Mouse (Mus musculus) MN1 (cell line): ENCODE measurements around the gene Notum.
"Not testable (repeated sequence)": the region's sequence is repeated elsewhere in the genome, so short reads cannot be mapped to it uniquely, and the experiment has no call there.

Source experiments
- DNase-seq: peaks from one replicate; pipeline ENCODE4 v3.0.0-alpha.2; 2016; ENCODE audit warnings: low spot score

Notum gene

DNA sequence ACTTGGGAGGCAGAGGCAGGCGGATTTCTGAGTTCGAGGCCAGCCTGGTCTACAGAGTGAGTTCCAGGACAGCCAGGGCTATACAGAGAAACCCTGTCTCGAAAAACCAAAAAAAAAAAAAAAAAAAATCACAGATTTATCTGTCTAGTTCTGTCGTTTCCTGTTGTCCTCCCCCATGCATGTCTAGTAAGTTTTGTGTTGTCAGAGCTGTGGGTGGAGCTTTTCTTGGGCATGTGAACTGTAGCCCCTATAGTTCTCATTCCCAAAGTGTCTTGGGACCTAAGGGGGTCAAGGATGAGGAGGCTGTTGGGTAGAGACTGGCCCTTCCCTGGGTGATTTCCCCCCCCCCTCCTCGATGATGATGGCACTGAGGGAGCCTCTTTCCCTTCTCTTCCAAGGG, 14.9 kb upstream of the Notum start:
- not testable (repeated sequence) for DNase-seq

DNA sequence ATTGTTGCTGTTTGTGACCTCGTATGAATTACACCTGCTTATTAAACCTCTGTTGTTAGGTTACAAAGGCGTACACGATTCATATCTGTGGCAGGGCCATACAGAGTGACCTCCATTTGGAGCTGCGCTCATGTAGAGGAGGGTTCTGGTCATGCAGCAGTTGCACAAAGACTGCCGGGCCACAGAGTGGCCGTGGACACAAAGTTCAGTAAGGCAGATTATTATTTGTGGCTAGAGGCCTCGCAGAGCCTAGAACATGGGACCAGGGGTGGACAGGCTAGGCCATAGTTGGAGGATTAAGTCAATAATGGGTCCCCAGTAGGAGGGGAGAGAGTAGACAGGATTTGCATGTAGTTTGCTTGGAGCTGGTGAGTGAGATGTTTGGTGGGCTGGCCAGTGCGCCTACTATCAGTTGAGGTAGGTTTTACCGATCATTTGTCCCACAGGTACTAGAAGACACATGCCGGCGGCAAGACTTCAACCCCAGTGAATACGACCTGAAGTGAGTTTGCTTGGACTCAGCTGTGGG, 12.7 kb upstream of the Notum start:
- no peak for DNase-seq

DNA sequence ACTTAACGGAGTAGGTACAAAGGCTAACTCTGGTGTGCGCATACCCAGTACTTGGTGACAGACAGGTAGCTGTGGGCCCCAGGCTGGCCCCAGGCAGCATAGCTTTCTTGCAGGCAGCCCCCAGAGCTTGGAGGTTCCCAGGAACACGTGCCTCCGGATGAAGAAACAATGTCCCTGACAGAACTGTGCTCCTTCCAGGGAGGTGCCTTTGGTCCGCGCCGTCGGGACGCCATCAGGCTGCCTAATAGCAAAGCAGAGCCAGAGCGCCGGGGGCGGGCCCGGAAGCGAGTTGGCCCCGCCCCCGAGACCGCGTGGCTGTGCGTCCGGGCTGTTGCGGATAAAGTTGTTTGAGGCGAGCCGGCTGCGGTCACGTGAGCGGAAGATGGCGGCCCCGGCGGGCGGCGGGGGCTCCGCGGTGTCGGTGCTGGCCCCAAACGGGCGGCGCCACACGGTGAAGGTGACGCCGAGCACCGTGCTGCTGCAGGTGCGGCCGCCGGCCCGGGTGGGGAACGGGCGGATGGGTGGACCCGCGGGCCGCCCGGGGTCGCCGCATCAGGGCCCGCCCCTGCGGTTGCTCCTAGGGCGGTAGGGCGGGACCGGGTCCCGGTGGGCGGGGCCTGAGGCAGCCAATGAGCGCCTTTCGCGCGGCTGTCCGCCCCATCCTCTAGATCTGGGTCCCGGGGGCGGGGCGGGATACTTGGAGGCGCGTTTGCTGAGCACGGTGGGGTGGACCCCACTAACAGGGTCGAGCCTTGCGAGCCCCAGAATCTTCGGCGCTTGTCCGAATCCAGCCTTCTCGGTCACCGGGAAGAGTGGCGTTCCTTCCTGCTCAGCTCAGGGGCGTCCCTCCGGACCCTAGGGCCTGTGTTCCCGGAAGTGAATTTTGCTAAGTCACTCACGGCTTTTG, 12.0 kb upstream of the Notum start, which contains the start of gene Aspscr1:
Gene Aspscr1 (plus strand): TSS at position 287 of the 907 bp plus-strand sequence.
- DNase-seq: peak; percentile 95

DNA sequence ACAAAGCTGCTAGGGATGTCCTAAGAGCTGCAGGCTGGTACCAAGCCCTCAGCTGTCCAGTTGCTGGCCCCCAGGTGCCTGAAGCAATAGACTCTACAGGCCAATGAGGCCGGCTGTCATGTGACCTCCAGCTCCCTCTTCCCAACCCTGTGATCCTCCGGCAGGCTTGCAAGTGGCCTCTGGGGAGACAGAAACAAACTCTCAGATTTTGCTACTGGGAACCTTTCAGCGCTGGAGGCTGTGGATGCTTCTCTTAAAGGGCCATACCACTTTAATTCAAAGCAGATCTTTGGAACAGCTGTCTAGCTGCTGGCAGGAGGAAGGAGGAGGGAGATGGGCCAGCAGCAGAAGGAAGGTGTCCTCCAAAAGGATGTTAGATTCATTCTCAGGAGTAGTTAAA, 5.6 kb upstream of the Notum start:
- DNase-seq: peak; percentile 59

DNA sequence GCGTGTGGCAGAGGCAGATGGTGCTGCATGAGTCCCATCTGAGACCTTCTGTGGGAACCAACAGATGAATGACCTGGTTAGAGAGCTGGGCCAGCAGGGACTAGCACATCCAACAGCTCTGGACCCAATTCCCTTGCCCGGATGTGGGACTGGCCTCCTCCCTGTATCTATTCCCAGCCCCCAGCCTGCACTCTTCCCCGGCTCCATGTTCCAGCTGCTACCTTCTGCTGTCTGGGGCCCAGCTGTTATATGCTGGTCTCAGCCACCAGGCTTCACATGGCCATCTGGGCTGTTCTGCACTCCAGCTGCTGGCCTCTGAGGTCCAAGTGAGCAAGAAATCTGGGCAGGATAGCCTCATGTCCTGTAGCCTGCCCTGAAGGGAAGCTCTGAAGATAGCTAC, 4.4 kb upstream of the Notum start:
- DNase-seq: no peak

DNA sequence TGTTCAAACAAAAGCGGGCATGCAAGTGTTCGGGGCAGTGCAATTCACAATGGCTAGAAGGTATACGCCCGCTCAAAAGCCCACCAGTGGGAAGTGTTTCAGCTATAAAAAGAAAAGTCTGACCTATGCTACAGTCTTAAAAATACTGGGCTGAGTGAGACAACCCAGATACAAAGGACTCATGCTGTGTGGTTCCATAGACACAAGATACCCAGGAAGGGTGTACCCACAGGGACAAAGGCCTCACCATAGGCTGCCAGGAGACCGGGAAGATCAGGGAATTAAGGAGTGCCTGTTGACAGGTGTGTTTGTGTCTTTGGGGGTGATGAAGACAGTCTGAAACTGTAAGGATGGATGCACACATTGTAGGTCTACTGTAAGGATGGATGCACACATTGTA, 2.7 kb upstream of the Notum start:
- DNase-seq: no peak

DNA sequence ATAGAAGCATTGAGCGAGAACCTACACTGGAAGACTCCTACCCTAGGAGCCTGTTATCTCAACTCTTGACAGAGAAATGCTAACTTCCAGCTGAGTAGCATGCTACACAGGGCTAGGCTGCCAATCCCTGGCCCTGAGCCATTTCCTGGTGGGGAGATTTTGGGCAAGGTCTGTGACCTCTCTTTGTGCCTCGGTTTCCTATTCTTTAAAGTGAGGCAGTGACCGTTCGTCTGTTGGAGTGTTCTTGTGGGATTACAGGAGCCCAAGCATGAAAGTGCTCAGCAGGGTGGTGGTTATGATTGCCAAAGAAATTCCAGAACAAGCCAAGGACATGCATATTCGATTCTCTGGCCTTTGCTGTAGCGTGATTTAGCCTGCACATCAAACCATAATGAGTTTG, 1.8 kb upstream of the Notum start:
- DNase-seq: no peak

DNA sequence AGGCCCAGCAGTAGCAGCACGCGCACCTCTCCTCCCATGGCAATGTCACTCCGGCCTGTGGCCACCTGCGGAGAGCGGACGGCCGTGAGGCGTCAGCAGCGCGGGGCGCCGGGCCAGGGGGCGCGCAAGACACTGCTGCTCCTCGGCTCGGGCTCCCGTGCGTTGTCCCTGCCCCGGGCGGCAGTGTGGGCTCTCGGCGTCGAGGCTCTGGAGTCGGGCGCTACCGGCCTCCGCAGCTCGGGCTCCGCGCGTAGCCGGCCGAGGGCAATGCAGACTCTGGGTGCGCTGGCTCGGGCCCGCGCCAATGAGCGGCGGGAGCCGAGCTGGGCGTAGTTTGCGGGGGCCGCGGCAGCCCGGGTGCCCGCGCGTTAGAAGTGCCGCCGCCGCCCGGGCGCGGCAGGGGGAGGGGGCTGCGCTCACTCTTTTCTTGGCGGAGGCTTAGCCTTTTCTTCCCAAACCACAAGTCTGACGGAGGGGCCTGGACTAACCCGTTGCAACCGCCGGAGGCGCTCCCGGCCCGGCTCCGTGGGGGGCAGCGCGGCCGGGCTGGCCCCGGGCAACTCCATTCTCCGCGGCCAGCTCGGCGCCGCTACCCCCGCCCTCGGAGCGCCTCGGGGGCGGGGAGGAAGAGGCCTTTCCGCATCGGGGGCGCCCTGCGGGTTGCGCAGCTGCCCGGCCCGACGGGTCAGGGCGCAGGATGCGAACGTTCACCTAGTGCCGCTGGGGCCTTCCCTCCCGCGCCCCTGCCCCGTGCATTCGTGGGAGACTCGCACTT, 487 bp downstream of the Notum start:
- peak; percentile 76 for DNase-seq

DNA sequence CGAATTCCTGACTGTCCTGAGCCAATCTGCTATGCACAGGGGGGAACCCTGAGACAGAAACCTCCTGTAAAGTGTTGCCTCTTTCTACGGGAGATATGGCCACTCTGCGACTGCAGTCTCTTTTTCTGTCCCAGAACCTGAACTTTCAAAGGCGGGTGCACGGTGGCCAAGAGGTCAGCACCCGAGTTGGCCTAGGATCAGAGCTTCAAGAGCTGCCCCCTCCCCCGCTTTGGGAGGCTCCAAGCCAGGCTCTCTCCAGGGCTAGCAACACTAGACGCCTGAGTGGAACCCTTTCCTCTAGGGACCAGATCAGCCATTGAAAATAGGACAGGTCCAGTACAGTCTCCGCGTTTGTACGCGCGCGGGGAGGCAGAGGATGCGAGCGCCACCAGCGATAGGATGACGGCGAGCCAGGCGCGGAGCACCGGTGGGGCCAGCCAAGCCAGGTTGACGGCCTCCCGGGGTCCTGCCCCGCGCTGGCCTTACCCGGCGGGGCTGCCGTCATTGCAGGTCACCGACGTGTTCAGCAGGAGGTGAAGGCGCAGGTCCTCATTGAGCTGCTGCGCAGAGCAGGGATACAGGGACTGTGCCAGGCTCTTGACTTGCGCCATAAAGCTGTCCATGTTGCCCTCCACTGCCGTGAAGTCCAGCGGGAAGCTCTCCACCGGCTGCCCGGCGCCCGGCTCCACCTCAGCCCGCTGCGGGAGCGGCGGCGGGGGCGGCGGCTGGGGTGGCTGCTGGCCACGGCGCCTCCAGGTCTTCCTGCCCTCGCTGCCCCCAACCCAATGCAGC, 1.3 kb downstream of the Notum start:
- no peak for DNase-seq

DNA sequence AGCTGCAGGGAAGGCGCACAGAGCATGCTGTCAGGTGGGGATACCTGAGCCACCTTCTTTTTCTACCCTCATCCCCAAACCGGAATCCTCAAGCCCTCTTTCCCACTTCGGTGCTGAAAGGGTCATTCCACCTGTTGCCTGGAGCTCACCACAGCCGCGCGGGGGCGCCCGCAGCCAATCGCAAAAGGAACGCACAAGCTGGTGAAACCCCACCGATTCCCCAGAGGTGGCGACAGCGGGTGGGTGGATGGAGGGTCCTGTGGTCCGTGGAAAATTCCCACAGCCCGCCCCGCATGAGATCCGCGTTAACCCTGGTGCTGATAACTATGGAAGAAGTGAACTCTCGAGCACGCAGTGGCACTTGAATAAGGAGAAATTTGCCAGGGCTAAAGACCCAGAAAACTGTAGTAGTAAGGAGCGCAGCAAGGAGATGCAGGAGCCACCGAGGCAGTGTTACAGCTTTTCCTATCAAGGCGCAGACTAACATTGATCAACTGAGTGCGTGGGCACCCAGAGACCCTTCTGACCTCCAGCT, 2.0 kb downstream of the Notum start:
- peak; percentile 77 for DNase-seq

DNA sequence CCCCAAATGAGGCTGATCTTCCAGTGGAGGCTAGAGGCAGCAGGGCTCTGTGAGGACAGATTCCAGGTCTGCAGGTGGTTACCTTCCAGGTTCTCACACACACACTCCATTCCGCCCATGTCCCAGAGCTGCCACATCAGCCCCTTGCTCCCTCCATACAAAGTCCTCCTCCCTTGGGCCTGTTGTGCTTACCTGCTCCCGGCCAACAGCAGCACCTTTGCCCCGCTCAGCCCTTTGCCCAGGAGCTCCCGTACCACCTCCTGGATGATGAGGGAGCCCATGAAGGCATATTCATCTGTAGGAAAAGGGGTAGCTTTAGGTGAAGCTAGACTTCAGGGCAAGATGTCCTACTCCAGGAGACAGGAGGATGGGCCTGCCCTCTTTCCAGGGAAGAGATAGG, 3.7 kb downstream of the Notum start:
- DNase-seq: no peak

DNA sequence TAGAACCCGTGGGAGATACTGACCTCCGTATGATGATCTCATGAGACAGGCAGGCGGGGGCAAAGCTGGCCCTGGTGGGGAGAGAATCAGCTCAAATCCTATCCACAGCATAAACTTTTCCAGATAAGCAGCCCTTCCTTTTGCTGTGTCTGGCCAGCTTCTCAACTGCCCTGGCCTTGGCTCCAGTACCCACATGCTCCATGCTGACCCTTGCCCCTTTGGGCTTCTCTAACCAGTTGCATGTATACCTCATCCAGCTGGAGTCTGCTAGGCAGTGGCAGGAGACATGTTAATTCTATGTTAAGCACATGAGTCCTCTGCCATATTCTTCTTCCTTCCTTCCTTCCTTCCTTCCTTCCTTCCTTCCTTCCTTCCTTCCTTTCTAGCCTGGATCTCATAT, 6.2 kb downstream of the Notum start:
- DNase-seq: no peak

DNA sequence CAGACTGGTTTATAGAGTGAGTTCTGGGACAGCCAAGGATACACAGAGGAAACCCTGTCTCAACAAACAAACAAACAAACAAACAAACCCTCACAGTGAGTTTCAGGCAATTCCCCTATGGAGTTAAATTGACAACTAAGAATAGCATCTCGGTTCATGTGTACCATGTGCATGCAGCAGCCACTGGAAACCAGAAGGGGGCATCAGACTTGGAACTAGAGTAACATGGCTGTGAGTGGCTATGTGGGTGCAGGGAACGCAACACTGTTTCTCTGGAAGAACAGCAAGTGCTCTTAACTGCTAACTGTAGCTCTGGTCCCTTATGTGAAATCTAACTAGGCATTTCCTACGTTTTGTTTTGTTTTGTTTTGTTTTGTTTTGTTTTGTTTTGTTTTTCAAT, 9.1 kb downstream of the Notum start:
- no peak for DNase-seq

DNA sequence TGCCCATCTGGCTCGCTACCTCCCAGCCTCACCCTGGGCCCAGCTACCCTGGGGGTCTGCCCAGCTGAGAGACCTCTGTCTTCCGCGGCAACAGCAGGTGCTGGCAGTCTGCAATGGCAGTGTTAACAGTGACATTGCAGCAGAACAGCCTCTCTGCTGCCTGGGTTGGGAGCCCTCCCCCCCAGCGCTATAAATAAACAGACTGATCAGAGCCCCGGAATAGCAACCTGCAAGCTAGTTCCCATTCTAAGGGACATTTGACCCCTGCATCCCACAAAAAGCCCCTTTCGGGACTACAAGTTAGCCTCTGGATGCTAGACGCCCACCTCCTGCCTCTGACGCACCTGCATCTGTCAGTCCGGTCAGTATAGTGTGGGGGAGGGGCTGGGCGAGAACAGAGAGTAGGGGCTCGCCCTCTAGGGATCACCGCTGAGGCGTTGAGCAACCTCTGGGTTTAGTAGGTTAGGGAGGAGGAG, 12.9 kb downstream of the Notum start, which contains the start of gene Myadml2:
Gene Myadml2 (minus strand): TSS at position 158 of the 476 bp plus-strand sequence.
- DNase-seq: peak; percentile 34

DNA sequence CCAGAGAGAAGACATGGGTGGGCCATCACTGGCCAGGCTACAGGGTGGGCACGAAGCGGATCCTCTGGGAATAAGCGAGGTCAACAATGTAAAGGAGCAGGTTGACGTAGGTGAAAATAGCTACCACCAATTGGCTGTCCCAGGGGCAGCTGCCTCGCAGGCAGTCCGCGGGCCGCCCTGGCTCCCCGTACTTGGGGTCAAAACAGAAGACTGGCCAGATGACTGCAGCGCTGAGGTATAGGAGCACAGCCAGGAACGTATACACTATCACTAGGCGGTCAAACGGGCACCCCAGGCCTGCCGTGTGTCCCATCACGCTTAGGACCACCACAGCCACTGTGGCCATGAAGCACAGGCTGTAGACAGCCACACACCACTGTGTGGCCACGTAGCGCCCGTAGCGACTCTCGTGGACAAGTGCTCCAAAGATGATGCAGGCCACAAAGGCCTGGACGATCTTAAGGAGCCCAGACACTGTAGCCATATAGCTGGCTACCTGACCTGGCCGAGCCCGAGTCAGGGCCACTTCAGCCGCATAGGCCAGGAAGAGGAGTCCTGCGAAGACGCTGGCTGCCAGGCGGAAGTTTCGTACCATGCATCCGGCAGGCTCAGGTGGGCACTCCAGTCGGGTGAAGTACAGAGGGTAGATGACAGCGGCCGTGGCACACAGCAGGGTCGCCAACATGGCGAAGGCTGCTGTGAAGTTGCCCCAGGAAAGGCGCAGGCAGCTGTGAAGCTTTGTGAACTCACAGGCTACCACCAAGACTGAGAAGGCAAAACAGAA, 13.7 kb downstream of the Notum start:
- no peak for DNase-seq

DNA sequence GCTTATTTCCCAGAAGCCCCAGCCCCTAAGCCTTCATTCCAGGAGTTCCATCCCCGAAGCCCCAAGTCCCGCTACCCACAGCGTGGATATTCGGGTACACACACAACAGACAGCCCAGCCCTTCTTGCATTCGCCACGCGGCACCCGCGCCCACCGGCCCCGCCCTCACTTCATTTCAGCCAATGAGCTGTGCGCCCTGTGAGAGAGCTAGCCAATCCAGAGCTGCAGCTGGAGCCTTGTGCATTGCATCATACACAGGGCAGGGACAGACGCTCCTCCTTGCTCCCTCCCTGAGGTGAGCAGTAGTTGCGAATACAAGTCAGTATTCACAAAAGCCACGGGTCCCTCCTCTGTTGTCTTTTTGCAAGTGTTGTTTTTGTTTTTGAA, 17.4 kb downstream of the Notum start, which contains the start of gene Pycr1:
Gene Pycr1 (minus strand): TSS at position 169 of the 387 bp plus-strand sequence.
- peak; percentile 95 for DNase-seq

DNA sequence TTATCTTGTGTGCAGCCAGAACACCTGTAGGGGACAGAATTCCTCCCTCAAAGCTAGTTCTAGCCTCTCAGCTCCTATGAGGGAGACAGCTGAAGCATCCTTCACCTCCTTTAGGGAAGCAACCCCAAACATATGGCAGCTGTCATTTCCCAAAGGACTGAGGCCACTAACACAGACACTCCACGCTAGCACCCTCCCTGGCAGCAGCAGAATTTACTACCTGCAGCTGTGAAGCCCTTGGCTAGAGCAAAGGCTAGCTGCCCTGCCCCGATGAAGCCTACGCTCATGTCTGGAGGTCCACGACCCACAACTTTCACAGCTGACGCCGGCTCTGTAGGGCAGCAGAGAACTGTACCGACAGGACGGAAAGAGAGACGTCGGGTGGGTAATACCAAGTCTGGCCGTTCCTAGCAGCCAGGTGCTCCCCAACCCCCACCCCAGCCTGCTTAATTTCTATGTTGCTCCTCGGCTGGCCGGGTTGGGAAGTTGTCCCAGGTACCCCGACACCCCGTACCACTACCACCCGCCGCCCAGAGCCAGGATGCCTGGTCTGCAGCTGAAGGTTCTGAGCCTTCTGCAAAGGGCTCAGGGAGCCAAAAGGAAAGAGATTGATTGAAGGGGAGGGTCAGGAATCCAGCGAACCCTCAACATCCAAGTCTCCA, 17.9 kb downstream of the Notum start:
- DNase-seq: peak; percentile 35

DNA sequence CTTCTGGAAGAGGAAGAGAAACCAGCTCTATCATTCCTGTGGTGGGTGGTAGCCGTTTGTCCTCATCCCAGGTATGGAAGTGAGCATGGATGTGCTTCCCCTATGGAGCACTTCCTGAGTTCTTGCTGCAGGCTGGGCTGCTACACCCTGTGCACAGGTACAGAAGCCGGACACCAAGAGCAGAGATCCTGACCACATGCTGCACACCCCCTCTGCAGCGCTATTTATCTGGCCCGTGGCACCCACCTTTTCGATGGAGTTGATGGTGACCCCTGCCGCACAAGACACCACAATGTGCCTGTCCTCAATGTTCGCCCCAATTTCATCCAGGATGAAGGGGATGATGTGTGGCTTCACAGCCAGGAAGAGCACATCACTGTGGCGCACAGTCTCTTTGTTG, 19.1 kb downstream of the Notum start:
- no peak for DNase-seq

DNA sequence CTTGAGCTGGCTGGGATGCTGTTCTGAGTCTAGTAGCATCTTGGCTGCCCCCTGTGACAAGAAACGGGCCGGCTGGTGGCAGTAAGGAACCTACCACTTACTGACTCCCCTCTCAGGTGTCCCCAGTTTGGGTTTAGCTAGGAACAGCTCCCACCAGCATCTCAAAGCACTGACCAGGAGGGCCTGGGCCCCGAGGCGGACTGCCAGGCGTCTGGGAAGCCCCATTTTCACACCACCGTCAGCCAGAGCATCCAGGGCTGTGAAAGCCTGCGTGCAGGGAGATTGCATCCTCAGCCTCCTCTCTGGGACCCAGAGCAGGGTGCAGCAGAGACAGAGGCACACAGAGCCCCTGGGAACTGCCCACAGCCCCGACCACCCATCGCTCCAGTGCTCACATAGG, 19.7 kb downstream of the Notum start:
- no peak for DNase-seq

DNA sequence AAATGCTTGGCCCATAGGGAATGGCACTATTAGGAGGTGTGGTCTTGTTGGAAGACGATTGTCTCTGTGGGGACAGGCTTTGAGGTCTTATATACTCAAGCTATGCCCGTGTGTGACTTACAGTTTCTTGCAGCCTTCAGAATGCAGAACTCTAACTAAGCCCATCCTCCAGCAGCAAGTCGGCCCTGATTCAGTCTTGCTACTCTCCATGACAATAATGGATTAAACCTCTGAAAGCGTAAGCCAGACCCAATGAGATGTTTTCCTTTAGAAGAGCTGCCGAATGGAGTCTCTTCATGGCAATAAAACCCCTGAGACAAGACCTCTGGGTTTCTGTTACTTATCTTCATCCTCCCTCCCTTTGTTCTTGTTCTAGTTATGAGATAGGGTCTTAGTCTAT, 26.2 kb downstream of the Notum start:
- DNase-seq: no peak
